Mouse (Mus musculus) MEL (cell line): ENCODE measurements at regions not wholly inside any gene's neighbourhood (a gene's known extent, or its start where the extent isn't known, plus 50 kb on each side); places are given as distances from the start of the nearest gene placed in this dataset.
"Not testable (repeated sequence)": the region's sequence is repeated elsewhere in the genome, so short reads cannot be mapped to it uniquely, and the experiment has no call there.

ENCODE experiments used
- DNase-seq: peaks from one replicate; pipeline ENCODE4 v3.0.0; 2011; ENCODE audit warnings: low read depth, low spot score
- H3K27ac ChIP-seq: 2 replicates; pipeline ENCODE4 v1.5.1; 2012; ENCODE audit warnings: low read depth, mild to moderate bottlenecking, control low read depth, low read length, moderate library complexity; ENCODE audit not compliant: control insufficient read depth
- H3K27me3 ChIP-seq, 2 experiments: fragments of 150-350 bp in 1 of 2; sonication (generic) in 1 of 2; 2 replicates each; pipeline ENCODE4 v1.6.1; 2012; ENCODE audit warnings: low read length in 2 of 2, mild to moderate bottlenecking in 2 of 2, improper control_type of control experiment in 1 of 2, moderate library complexity in 1 of 2; ENCODE audit not compliant: insufficient read depth in 2 of 2, control insufficient read depth in 1 of 2
- H3K36me3 ChIP-seq, 2 experiments: 2 replicates each; pipeline ENCODE4 v1.6.1; 2012 to 2014; ENCODE audit warnings: low read length in 2 of 2, improper control_type of control experiment in 1 of 2, inconsistent platforms in 1 of 2, mild to moderate bottlenecking in 1 of 2; ENCODE audit not compliant: insufficient read depth in 2 of 2, control insufficient read depth in 1 of 2
- H3K4me1 ChIP-seq, 2 experiments: fragments of 150-350 bp in 1 of 2; sonication (generic) in 1 of 2; 2 replicates each; pipeline ENCODE4 v1.6.1; 2012; ENCODE audit warnings: low read length in 2 of 2, improper control_type of control experiment in 1 of 2, mild to moderate bottlenecking in 1 of 2; ENCODE audit not compliant: insufficient read depth in 2 of 2, control insufficient read depth in 1 of 2
- H3K4me3 ChIP-seq, 2 experiments: fragments of 150-350 bp in 1 of 2; sonication (generic) in 1 of 2; 2 replicates each; pipeline ENCODE4 v1.5.1; 2012; ENCODE audit warnings: low read depth in 2 of 2, low read length in 2 of 2, mild to moderate bottlenecking in 2 of 2, moderate library complexity in 2 of 2, control low read depth in 1 of 2, improper control_type of control experiment in 1 of 2; ENCODE audit not compliant: control insufficient read depth in 1 of 2, insufficient read depth in 1 of 2
- H3K79me2 ChIP-seq: 2 replicates; pipeline ENCODE4 v1.6.1; 2012; ENCODE audit warnings: mild to moderate bottlenecking, low read length, moderate library complexity; ENCODE audit not compliant: control insufficient read depth, poor library complexity, insufficient read depth
- H3K9ac ChIP-seq: 2 replicates; pipeline ENCODE4 v1.6.1; 2012; ENCODE audit warnings: low read depth, mild to moderate bottlenecking, control low read depth, low read length, moderate library complexity; ENCODE audit not compliant: control insufficient read depth, poor library complexity, severe bottlenecking
- H3K9me3 ChIP-seq: fragments of 150-350 bp; sonication (generic); replicated peaks from 2 replicates; pipeline ENCODE4 v1.6.1; 2012; ENCODE audit warnings: mild to moderate bottlenecking, low read length, improper control_type of control experiment, moderate library complexity; ENCODE audit not compliant: insufficient read depth
- BHLHE40 ChIP-seq: IDR thresholded peaks from 2 replicates; pipeline ENCODE4 v1.6.1; 2012; ENCODE audit warnings: low read depth, mild to moderate bottlenecking, inconsistent platforms, low read length, improper control_type of control experiment, borderline replicate concordance
- E2F4 ChIP-seq: IDR thresholded peaks from 2 replicates; pipeline ENCODE4 v1.6.1; 2011; ENCODE audit warnings: low read depth, low read length, improper control_type of control experiment, borderline replicate concordance
- ELF1 ChIP-seq: IDR thresholded peaks from 2 replicates; pipeline ENCODE4 v1.6.1; 2014; ENCODE audit warnings: low read depth, mild to moderate bottlenecking, inconsistent platforms, low read length, improper control_type of control experiment, moderate library complexity
- GABPA ChIP-seq: IDR thresholded peaks from 2 replicates; pipeline ENCODE4 v1.6.1; 2012; ENCODE audit warnings: low read depth, mild to moderate bottlenecking, inconsistent platforms, low read length, improper control_type of control experiment, moderate library complexity
- GATA1 ChIP-seq: IDR thresholded peaks from 2 replicates; pipeline ENCODE4 v1.6.1; 2011; ENCODE audit warnings: low read depth, low read length, improper control_type of control experiment
- HCFC1 ChIP-seq: IDR thresholded peaks from 2 replicates; pipeline ENCODE4 v1.6.1; 2012; ENCODE audit warnings: low read depth, mild to moderate bottlenecking, inconsistent platforms, low read length, improper control_type of control experiment, moderate library complexity
- JUND ChIP-seq: IDR thresholded peaks from 2 replicates; pipeline ENCODE4 v1.6.1; 2011; ENCODE audit warnings: low read depth, mild to moderate bottlenecking, improper control_type of control experiment, low read length
- KAT2A ChIP-seq: conservative IDR thresholded peaks from 2 replicates; pipeline ENCODE4 v1.6.1; 2012; ENCODE audit warnings: low read depth, low read length, improper control_type of control experiment, inconsistent platforms
- MAZ ChIP-seq: IDR thresholded peaks from 2 replicates; pipeline ENCODE4 v1.6.1; 2012; ENCODE audit warnings: low read depth, mild to moderate bottlenecking, inconsistent platforms, low read length, improper control_type of control experiment
- MEF2A ChIP-seq: IDR thresholded peaks from 2 replicates; pipeline ENCODE4 v1.6.1; 2014; ENCODE audit warnings: low read depth, mild to moderate bottlenecking, inconsistent platforms, low read length, improper control_type of control experiment; ENCODE audit not compliant: poor library complexity, insufficient replicate concordance, severe bottlenecking; ENCODE audit errors: extremely low read depth
- MYB ChIP-seq: IDR thresholded peaks from 2 replicates; pipeline ENCODE4 v1.6.1; 2011; ENCODE audit warnings: mild to moderate bottlenecking, low read depth, low read length, improper control_type of control experiment
- NRF1 ChIP-seq: IDR thresholded peaks from 2 replicates; pipeline ENCODE4 v1.6.1; 2014; ENCODE audit warnings: low read depth, mild to moderate bottlenecking, inconsistent platforms, low read length, improper control_type of control experiment, moderate library complexity; ENCODE audit not compliant: poor library complexity, insufficient read depth, severe bottlenecking
- POLR2AphosphoS2 ChIP-seq: IDR thresholded peaks from 2 replicates; pipeline ENCODE4 v1.6.1; 2011; ENCODE audit warnings: low read length, improper control_type of control experiment
- SIN3A ChIP-seq: IDR thresholded peaks from 2 replicates; pipeline ENCODE4 v1.6.1; 2012; ENCODE audit warnings: low read length, improper control_type of control experiment, inconsistent platforms
- TAL1 ChIP-seq: IDR thresholded peaks from 2 replicates; pipeline ENCODE4 v1.6.1; 2012; ENCODE audit warnings: mild to moderate bottlenecking, inconsistent platforms, low read length, moderate library complexity, mixed read lengths
- TCF12 ChIP-seq: IDR thresholded peaks from 2 replicates; pipeline ENCODE4 v1.6.1; 2014; ENCODE audit warnings: low read depth, mild to moderate bottlenecking, inconsistent platforms, low read length, improper control_type of control experiment, moderate library complexity

DNA sequence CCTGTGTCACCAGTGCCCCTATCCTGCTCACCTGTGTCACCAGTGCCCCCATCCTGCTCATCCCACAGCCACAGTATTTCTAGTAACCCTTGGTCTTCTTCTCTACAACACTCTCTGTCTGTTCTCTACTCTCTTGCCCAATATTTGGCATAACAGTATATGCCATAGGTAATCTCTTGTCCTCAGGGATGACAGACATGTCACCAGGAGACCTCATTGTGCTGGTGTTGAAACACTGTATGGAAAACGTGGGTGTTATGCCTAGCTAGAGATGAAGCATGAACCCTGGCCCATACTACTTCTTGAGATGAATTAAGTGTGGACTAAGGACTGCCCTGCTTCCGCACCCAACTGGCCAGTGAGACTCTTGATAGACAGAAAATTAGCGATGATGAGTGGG lies 241.4 kb downstream of the Bcl11a start:
- Histone ChIP-seq H3K79me2 (no peaks in the 10 kb centered on the region), H3K4me1 (no peaks in the 10 kb centered on the region), H3K27ac (no peak overlapping the region), H3K9me3 (no peaks in the 10 kb centered on the region), H3K36me3 (no peaks in the 10 kb centered on the region), H3K9ac (no peak overlapping the region), H3K27me3 (peaks cover 0 to 4% of the 10 kb centered on the region in 2 experiments), H3K4me3 (no peak overlapping the region)
- TF ChIP-seq HCFC1 (no peak), JUND (no peak), GATA1 (no peak), MAZ (no peak), NRF1 (no peak), SIN3A (no peak), TAL1 (no peak), GABPA (no peak), ELF1 (no peak), E2F4 (no peak), BHLHE40 (no peak), TCF12 (no peak), MEF2A (no peak)
- no peak for DNase-seq

DNA sequence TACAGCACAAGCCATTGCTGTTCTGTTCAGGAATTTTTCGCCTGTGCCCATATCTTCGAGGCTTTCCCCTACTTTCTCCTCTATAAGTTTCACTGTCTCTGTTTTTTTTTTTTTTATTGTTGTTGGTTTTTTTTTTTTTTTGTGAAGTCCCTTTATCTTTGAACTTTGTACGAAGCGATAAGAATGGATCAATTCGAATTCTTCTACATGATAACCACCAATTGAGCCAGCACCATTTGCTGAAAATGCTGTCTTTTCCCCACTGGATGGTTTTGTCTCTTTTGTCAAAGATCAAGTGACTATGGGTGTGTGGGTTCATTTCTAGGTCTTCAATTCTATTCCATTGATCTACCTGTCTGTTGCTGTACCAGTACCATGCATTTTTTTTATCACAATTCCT lies 244.6 kb downstream of the Bcl11a start:
- not testable (repeated sequence) for H3K79me2 ChIP-seq

DNA sequence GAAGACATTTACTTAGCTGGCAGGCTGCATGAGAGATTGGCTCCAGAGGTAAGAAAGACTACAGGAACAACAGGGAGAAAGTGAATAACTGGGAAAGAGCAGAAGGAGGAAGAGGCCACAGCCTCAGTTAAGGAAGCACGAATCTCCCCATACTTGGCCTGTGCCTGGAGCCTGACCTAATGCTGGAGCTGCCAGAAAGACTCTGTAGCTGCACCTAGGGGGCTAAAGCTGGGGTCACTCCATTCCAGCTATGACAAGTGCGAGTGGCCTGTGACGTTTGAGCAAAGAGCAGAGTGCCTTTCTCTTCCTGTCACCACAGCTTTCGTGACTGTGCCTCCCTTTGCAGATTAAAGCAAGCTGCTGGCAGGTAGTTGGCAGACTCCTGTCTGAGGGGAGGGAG lies 250.6 kb downstream of the Bcl11a start:
- no peak overlapping the region for H3K4me3 ChIP-seq
- H3K9me3 ChIP-seq = no peaks in the 10 kb centered on the region
- H3K27me3 ChIP-seq = no peaks in the 10 kb centered on the region; a peak in 1 of 4 replicates
- no peak overlapping the region for H3K27ac ChIP-seq
- H3K4me1 ChIP-seq = no peaks in the 10 kb centered on the region
- no peaks in the 10 kb centered on the region for H3K79me2 ChIP-seq
- TF ChIP-seq ELF1 (no peak), E2F4 (no peak), KAT2A (no peak), MYB (no peak), POLR2AphosphoS2 (no peak)
- H3K36me3 ChIP-seq = no peaks in the 10 kb centered on the region
- no peak overlapping the region for H3K9ac ChIP-seq
- no peak for DNase-seq

More for the DNA sequence above, 244.6 kb downstream of the Bcl11a start:
- not testable (repeated sequence) for DNase-seq, H3K36me3 ChIP-seq, H3K27me3 ChIP-seq, H3K27ac ChIP-seq, H3K4me1 ChIP-seq, H3K9ac ChIP-seq, H3K9me3 ChIP-seq, H3K4me3 ChIP-seq
